Mouse (Mus musculus) frontal cortex, postnatal 36 days (tissue): ENCODE results near the gene Tnr.

ENCODE experiments used
- DNase-seq, 2 experiments: peaks; one replicate each; pipeline ENCODE4 v3.0.0; 2022; ENCODE audit warnings: low spot score in 2 of 2

Gene Tnr

DNA sequence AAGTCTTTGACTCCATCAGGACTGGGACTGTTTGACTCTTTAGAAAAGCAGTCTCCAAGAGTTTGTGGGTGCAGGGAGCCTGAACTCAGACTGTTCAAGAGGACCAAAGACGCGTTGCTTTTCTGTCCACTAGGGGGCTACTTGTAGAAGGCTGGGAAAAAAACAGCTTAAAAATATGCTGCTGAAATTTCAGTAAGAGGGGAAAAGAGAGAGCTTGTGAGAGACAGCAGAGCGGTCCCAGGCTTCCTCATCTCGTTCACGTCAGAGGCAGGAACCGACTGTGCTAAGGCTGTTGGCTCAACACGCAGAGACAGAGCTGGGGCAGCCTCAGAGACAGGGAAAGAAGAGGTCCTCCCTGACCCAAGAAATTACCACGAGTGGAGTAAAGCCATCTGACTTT lies at the start of gene Tnr:
Tnr (plus strand) TSS at position 192 of the 400 bp plus-strand sequence.
- peak; percentile 70 to 87 for DNase-seq

DNA sequence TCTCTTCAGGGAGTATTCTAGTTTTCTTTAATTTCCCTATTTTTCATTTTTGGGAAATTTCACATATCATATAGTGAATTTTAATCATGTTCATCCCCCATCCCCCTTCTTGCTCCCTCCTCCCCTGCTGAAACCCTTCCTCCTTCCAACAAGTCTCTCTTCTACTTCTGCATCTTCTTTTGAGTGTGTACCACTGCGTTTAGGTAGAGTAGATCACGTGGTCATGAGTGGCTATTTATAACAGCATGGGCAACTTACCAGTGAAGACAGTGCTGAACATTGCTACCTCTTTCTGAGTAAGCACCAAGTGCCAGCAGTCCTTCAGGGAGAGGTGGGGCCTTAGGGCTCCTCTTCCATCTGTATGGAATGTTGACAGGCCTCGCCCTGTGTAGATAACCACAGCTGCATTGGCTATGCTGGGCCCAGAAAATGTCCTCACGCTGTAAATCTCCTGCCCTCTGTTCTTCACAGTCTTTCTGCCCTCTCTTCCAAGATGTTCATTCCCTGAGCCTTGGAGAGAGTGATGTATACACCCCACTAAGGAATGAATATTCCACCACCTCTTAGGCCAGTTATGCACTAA lies 33.6 kb upstream of the Tnr start:
- DNase-seq, result no peak

DNA sequence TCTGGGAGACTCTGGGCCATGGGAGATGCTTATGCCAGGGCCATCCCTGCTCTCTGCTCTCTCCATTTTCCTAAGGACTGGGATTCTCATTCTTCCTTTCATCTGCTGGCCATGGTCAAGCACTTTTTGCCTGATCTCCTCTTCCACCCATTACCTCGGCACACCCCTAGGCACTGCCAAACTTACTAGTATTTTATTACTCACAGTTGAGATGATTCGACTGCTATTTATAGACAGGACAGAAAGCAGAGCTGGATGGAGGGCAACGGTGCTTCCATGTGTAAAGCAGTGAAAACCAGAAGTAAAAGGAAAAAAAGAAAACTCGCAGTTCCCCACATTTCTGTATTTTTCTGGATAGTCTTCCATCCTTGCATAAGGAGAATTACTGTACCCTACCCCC lies 31.0 kb upstream of the Tnr start:
- no peak for DNase-seq

DNA sequence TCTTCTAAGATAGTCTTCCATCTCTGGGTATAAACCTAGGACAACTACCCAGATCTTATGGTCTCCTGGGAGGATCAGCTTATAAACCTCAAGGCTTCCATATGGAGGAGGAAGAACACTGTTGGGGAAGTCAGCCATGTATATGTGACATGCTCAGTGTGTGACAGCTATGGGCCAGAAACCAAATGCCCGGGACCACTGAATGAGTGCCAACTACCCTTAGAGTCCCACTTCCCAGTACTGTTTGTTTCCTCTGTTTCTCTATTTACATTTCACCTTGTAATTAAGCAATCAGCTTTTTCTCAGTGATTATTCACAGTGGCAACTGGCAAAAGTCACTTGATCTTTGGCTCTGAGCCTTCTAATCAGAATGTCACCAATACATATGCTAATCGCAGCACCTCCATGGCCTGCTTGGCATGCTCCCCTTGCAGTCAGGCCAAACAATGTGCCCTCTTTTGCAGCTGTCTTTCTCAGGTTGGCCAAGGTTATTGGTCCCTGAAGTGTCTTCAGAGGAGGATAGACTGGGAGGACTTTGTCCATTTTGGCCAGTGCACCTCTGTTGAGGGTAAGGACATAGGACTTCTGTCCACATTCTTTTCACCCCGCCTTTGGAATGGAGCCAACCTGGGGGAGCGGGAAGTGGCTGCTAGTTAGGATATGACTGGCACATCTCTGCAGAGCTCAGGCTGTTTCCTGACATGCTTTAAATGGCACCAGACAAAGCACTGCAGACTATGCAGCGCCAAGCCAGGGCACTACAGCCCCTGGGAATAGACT lies 29.7 kb upstream of the Tnr start:
- DNase-seq, result no peak

DNA sequence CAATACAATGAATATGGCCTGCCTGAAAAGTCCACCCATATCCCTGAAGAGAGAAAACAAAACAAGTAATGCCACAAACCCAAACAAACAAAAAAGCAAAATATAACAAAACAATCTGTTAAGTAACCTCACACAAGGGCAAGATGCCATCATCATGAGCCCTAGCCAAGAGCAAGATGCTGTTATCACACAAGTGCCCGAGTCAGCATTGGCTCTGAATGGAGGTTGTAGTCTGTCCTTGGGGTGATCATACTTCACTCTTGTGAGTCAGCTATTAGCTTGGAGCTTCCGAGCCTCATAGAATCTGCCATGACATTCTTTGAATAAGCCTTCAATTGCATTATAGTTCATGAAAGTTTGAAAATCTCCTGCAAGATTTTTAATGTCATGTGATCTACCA lies 25.3 kb upstream of the Tnr start:
- DNase-seq, result no peak

DNA sequence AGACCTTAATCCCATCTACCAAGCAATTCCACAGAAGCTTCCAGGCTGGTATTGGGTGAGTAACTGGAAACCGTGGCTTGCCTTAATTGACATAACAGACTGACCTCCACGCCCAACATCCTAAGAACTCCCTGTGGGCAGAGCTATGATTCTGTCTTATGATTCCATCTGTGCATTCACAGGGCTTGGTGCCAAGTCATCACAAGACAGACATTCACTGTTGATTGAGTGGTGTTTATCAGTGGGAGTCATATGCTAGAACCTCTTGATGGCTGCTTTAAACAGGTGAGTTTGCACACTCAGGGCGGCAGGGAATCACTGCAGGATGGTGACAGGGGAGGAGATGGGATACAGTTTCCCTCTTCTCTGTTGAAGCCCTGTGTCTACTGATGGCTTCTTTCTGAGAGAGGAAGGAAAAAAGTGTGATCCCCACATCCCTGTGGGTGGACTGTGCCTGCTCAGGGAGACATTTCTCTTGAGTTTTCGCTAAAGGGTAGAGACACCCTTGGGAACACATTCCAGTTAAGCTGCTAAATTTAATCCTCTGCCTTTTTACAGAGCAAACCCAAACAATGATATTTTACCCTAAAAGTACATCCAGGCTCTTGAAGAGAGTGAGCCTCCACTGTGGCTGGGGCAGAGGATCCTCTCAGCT lies 23.6 kb upstream of the Tnr start:
- DNase-seq, result peak; percentile 48 to 56

DNA sequence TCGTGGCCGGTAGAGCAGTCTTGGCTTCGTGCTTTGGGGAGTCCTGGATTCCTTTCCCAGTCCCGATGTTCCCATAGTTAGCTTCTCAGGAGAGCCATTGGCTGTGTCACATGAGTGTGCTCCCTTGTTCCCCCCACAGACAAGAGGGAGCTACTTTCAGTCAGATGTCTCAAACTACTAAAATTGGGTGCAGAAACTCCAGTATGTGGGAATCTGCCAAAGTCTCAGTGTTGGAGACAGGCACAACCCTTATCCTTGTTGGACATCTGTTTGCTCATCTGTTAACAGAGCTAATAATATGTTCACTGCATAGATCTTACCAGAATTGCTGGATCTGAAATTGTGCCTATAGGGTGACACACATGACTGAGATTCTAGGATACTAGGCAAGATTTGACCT lies 21.7 kb upstream of the Tnr start:
- DNase-seq, result no peak

DNA sequence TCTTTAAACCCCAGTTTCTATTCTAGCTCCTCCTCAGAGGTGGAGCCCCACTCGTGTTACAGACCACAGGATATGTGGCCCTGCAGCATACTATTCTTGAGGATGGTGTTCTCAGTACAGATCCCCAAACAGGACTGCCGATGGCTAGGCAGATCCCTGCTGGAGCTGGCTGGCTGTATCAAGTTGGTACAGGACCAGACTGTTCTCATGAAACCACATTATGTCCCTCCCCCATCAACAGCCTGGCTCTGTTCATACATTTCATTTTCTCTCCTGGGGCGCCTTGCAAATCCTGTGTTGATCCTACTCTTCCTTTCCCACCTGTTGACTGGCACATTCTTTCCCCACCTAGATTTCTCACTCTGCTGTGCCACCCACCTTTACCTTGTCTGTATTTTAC lies 12.9 kb upstream of the Tnr start:
- DNase-seq, result no peak

DNA sequence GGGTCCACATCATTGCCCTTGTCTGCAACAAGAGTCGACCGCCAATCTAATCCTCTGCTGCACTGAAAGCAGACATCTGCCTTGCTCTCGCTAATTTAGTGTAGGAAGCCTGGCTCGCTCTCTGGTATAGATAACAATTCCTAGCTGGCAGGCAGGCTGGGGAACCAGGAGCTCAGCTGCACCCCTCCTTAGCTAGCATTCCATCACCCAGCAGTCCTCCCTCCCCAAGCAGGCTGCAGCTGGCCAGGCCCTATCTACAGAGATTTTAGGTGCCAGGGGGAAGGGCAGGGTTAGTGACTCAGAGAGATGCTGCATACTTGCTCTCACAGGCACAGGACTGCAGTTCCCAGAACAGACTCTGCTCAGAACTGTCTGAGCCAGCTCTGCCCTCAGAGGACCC lies 5.9 kb upstream of the Tnr start:
- peak; percentile 45 to 60 for DNase-seq

DNA sequence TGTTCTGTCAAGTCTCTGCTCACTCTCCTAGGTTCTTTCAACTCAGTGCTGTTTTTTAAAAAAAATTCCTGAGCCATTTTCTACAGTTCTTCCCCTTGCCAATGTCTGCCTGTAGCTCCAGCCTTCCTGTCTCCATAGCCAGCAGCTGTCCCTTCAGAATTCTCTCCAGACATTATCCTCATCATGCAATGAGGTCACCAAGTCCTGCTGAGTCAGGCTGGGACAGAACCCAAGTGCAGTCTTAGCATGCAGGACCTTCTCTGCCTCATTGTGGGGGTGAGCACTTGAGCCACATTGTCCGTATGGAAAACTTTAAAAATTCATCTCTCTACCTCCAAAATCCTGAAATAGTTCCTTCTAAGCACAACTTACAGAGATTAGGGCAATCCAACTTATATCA lies 4.4 kb upstream of the Tnr start:
- DNase-seq, result no peak

DNA sequence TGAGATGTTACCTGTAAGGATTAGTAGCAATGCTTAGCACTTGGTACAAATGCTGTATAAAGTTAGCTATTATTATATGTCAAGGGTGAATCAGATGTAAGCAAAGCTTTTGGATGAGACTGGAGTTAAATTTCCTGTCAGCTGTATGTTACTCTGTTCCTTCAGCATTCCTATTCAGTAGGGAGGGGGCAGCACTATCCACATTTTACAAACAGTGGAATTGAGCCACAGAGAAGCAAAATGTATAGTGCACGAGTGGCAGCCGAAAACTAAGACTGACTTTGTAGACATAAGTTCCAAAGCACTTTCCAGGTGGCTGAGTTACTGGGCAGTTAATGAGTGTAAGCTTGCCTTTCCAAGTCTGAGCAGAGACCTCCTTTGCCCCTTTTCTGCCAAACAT lies 500 bp upstream of the Tnr start:
- no peak for DNase-seq

DNA sequence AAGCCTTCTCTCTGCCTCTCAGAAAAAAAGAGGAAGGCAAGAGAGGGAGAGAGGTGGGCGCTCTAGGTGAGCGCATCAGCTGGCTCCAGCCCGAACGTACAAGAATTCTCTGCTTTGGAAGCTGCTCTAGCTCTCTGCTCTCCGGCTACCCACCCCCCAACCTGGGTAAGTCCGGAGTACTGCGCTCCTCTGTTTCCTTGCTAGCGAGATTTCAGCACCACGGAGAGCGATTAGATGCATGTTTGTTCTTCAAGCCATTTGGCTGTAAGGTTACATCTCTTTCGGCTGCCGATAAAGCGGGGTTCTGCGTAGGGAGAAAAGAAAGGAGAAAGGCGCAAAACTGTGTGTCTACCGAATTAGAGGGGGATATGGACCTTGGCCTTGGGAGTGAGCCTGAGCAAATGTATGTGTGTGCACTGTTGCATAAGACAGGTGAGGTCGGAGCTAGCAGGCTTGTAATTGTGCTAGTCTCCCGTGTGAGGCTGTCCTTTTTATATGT lies 531 bp downstream of the Tnr start:
- peak; percentile 61 to 67 for DNase-seq

DNA sequence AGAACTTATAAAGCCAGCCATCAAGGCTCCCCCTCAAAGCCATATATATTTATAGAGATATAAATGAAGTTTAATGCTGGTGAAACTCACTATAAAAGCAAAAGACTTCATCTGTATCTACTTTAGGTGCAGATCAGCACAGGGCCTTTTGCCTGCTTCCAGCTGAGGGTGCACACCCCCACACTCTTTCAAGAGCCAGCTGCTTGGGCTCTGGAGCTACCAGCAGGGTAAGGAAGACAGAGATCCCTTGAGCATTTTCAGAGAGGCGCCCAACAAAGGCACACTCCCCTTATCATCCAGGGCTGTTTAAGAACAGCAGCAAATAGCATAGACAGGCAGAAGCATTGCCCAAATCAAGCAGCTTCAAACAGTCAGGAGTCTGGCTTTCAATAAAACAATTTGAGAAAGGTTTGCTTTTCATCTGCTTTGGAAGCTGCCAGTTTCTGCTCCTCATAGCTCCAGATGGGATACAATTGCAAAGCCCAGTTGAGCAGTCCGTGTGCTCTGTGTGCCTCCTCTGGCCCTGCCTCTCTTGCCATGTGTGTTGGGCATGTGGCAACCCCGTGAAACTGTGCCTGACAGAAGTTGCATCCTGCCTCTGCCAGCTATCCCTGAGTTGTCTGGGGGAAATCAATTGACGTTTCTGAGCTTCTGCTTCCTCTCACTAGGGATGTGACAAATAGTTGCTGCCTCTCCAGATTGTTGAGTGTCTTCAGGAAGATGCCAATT lies 9.4 kb downstream of the Tnr start:
- DNase-seq, result no peak

DNA sequence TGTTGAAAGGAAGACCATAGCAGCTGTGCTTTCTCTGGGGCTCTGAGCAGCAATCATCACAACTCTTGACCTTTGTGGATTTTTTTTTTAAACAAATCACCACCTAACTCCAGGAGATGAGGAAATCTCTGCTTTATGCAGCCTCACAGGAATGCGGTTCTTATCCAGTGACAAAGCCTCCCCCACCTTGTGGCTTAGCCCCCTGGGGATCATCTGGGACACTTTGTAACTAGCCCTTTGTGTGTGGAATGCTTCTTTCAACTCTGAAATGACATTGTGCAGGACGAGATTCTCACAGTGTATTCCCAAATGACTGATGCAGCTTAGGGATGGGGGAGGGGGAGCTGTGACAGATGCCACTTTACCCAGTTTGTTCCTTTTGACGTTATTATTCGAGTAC lies 12.0 kb downstream of the Tnr start:
- DNase-seq, result no peak

DNA sequence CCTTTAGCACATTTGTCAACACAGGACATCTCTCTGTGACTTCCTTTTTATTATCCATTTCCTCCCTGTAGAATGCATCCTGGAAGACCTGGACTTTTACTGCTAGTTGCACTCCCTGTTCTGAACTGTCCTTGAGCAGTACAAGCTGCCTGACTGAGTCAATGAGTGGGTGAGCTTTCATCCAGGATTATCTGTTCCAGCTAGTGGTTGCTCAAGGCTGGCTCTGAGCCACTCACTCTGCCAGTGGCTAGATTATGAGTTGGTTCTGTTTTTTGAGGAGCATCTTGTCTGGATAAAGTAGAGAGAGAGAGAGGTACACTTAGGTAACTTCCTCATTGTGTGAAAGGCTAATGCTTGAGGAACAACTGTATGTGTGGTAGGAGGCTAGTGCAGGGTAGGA lies 14.0 kb downstream of the Tnr start:
- DNase-seq, result no peak

DNA sequence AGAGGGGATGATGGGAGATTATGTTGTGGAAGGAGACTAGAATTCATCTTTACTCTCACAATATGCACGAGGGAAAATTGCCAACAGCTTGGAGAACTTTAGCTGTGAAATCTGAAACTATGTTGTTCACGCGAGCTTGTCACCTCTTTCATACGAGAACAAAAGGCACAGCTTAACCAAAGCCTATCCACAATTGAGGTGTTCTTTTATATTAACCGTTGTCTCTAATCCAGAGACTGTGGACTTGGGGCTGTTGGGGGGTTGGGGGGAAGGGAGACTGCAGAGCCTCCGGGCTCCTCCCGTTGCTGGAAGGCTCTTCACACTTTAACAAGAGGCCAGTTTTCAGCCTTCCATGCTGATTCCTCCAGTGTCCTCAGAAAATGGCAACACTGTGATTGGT lies 14.5 kb downstream of the Tnr start:
- no peak for DNase-seq

DNA sequence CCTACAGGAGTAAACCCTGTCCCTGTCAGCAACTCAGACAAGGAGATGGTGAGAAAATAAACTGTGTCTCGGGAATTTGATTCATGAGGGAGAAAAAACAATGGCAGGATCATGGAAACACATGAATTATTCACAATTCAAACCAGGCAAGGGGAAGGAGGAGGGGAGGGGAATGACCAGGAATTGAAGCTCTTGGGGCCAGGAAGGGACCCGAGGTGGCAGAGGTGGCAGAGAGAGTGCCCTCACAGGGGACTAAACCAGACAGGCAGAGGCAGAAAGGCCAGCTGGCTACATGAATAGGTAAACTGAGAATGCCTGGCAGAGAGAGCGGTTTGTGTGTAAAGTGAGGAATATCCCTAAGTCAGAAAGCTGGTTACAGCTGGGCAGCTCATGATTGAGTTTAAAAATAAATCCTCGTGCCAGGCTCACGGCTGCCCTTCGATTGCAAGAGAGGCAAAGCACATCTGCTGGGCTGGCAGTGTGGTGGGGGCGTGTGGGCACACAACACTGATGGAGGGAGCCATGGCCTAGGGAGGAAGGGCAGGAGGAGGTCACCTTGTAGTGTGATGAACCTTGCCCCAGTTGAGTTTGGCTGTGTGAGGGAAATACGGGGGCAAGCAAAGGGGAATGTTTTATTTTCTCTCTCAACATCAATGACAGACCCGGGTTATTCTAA lies 22.0 kb downstream of the Tnr start:
- DNase-seq, result no peak

DNA sequence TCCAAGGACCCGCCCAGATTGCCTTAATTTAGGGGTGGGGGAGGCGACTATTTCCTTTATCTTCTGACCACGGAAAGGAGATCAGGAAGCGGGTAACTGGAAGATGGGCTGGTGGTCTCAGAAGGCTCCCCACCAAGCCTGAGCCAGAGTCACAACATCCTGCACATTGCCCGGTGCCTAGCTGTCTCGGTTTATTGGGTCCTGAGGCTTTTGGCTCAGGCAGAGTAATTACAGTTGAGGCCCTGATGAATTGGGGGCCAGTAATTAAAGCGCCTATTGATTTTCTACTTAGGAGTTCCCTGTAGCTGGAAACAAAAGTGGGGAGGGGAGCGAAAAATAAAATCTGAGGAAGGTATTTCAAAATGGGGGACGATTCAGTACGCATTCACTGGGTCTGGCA lies 27.5 kb downstream of the Tnr start:
- DNase-seq, result no peak

DNA sequence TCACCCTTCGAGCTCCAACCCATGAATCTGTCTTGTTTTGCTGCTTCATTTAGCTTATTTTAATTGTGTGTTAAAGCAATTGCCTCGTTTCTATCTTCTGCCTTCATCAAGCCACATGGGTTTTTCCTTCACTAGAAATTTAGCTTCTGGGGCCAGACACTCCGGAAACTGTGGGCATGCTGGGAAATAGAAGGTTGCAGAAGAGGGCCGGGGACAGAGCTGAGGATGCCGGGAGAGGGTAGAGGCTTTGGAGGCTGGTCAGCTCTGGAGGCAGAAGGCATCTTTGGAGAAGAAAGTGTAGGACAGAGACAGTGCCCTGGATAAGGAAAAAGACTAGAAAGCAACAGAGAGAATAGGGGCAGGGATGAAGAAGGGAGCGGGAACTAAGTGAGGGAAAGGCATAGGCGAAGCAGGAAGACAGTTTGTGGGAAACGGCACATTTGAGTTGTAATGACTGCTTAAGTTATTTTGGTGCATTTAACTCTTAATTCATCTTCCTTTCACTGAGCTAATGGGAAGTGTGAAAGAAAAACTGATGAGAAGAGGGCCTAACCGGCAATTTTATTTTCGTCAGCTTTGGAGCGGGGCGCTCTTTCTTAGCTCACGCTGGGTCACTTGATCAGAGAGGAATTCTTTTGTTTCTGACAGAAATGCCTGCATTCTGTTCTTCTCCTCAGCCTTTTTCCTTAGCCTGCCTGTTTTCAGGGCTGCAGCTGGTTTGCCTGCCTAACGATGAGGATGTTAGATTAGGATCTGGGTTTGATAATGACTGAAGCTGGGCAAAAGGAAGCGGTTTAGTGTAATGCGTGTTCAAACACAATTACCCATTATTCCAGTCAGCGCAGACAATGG lies 28.2 kb downstream of the Tnr start:
- DNase-seq, result no peak

DNA sequence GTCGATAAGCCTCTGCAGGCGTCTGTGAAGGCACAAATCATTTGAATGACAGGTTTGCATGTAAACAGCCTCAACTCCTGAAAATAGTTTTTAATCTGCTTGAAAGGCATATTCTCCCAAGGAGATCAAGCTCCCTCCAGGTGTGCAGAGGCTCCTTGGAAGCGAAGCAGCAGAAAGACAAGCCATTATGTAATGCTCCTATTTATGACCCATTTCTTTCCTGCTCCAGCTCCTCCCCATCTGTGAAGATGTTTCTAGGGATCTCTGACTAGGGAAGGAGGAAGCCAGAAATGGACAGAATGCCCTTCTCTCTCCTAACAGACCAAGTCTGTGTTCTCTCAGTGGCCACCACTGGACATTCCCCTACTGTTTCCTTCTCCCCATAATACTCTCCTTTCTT lies 38.0 kb downstream of the Tnr start:
- no peak for DNase-seq

DNA sequence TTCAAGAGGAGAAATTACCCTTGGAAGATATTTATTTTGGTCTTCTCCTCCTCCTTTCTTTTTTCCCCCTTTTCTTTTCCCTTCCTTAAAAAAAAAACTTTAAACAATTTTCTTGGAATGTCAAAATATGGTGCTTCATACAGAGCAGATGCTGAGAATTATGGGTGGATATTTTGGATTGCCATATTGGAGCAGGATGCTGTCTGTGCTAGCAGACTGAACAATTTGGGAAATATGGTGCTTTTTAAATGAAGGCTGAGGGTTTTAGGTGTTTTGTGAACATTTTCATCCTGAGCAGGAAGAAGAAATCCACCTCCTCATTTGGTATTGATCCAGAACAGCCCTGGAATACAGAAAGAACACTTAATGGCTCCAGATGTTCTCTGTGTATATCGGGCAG lies 41.6 kb downstream of the Tnr start:
- no peak for DNase-seq
